Mouse (Mus musculus): ENCODE data around the gene Tns1. TPM values are rescaled to one million over a fixed set of nuclear protein-coding genes. Genes with fewer than 3 reads are reported as not detected.

Gene Tns1
- total RNA-seq, 2 experiments from 2014 or later = 49.6 to 52.2 TPM

GRCm38 (mm10) chr1:74066061-74066460 is 58.2 kb downstream of the Tns1 start:
- no peak for DNase-seq (ENCODE audit: low spot score in 2 of 2)

GRCm38 (mm10) chr1:74060046-74060445 is 64.2 kb downstream of the Tns1 start:
- DNase-seq (ENCODE audit: low spot score in 2 of 2) = no peak

DNA sequence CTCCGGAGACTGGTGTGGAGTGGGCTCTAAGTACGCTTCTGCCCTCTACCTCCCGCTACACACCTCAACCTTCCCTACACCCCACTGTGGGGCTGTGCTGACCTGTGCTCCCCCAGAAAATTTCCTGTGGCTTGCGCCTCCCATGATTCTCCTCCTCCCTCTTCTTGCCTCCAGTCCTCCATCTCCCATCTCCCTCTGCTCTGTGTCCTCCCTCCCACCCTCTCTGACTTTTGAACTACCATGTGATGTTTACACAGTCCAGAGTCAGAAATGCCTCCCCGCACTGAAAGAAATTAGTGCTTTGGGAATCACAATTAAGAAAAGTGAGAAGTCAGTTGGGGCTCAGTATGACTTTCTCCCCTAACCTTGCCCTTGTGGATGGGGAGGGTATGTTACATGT is 64.7 kb downstream of the Tns1 start:
- no peak for DNase-seq (ENCODE audit: low spot score in 2 of 2)

GRCm38 (mm10) chr1:74058771-74059170 is 65.5 kb downstream of the Tns1 start:
- DNase-seq (ENCODE audit: low spot score in 2 of 2) = no peak

DNA sequence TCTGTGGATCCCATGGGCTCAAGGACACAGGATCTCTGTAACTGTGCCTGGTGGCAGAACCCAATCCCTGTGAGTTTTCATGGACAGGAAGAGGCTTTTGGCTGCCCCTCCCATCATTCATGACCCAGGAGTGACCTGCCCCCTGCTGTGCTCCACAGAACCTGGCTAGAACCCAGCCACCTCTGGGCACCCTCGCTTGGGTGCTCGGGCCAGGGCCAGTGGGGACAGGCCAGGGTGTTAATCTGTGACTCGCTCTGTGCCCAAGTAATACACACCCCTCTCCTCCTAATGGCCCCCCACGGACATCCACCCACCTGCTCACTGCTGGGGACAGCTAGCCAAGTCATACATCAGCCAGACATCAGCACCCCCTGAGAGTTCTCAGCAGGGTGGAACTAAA is 65.9 kb downstream of the Tns1 start:
- no peak for DNase-seq (ENCODE audit: low spot score in 2 of 2)

DNA sequence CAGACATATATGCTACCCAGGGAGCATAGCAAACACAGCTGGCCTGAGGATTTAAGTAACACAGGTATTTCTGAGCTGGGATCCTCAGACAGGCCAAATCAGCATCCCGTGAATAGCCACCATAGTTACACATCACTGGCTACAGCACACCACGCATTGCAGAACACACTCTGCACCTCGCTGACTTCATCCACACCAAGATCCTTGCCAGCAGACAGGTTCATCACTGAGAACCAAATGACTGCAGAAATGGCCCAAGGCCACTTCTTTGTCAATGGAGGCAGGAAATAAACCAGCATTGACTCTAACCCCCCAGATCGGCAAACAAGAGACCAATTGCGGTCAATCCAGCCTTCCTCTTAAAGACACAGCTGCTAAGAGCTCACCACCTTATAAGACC is 66.7 kb downstream of the Tns1 start:
- no peak for DNase-seq (ENCODE audit: low spot score in 2 of 2)

GRCm38 (mm10) chr1:74055552-74055951 is 68.7 kb downstream of the Tns1 start:
- DNase-seq (ENCODE audit: low spot score in 2 of 2) = no peak

- no peak for DNase-seq (ENCODE audit: low spot score in 2 of 2)
Measured at GRCm38 (mm10) chr1:74054471-74054870, 69.8 kb downstream of the Tns1 start.

GRCm38 (mm10) chr1:74054007-74054406 is 70.2 kb downstream of the Tns1 start:
- no peak for DNase-seq (ENCODE audit: low spot score in 2 of 2)

DNA sequence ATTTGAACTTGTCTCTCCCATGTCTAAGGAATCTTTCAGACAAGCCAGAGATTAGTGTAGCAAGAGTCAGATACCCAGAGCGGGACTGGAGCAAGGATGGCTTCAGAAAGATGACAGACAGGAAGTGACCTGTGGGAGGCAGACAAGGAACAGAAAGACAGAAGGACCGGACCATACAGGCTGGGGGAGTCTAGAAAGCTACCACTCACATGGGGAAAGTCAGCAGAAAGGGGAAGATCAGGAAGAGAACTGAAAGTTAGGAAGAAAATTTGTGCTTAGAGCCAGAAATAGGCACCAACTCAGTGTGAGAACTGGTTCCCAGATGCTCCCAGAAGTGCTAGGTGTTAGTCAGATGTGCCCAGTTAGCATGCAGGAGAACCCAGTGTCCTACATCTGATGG is 71.2 kb downstream of the Tns1 start:
- DNase-seq (ENCODE audit: low spot score in 2 of 2) = no peak

DNA sequence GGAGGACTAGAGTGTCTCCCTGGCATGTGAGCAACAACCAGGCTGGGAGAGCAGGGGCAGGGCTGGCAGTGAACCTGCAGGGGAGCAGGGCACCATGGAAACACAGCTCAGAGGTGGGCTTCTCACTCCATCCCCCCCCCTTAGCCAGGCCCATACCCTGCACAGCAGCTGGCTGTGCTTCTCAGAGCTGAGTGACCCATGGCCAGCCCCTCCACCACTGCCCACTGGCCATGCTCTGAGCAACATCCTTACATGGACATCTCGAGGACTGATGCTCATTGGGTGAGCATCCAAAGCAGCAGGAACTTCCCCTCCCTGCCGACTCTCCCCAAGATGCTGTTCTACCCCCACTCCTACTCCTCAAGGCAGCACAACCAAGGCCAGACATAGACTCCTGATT is 72.9 kb downstream of the Tns1 start:
- no peak for DNase-seq (ENCODE audit: low spot score in 2 of 2)

GRCm38 (mm10) chr1:74049430-74049829 is 74.8 kb downstream of the Tns1 start:
- no peak for DNase-seq (ENCODE audit: low spot score in 2 of 2)

GRCm38 (mm10) chr1:74047722-74048121 is 76.5 kb downstream of the Tns1 start:
- DNase-seq (ENCODE audit: low spot score in 2 of 2) = no peak

DNA sequence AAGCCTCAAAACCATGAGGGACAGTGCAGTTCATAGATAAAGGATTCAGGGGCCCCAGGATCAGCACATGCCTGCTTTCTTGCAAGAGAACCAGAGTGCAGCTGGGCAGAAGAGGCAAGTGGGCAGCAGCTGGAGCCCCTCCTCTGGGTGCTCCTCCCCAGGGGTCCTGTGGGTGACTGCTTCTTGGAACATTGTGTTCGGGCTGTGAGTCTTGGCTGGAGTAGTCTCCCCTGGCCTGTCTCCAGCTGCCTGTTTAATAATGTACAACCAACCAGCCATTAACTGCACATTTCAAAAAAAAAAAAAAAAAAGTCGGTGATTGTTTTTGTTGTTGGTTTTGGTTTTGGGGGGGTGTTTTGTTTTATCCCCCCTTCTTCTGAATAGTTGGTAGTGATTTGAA is 76.9 kb downstream of the Tns1 start:
- no peak for DNase-seq (ENCODE audit: low spot score in 2 of 2)

DNA sequence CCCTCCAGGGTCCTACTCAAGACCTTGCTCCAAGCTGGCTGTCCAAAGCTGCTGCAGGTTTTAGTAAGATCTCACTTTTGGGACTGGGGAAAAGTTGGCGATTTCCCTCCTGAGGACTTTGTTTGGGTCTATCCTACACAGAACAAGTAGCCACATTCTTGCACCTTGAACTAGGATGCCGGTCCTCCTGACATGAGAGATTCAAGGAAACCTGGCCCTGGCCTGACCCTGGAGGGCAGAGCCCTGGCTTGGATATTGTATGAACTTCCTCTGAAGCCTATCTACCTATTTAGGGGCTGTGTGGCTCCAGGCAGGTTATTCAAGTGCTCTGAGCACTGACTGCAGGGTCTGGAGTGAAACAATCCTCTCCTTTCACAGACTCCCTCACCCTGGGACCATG is 79.2 kb downstream of the Tns1 start:
- no peak for DNase-seq (ENCODE audit: low spot score in 2 of 2)

DNA sequence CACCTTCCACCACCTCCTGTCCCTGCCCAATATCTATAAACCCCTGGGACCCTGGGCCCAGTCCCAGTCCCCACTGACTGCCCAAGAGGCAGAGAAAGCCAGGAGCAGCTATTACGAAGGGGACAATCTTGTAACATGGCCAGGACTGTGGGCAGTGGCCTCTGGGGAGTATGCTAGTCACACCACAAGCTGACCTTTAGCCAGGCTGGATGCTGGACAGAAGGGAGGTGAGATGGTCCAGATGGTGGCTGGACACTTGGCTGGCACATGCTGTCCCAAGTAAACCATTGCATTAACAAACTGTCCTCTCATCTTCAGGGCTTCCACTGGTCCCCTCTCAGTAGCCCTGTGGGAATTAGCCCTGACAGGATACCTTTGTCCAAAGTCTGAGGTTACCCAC is 79.8 kb downstream of the Tns1 start:
- no peak for DNase-seq (ENCODE audit: low spot score in 2 of 2)

- no peak for DNase-seq (ENCODE audit: low spot score in 2 of 2)
Measured at GRCm38 (mm10) chr1:74043584-74044105, 80.6 kb downstream of the Tns1 start.

- no peak for DNase-seq (ENCODE audit: low spot score in 2 of 2)
Measured at GRCm38 (mm10) chr1:74042711-74043467, 81.4 kb downstream of the Tns1 start.

GRCm38 (mm10) chr1:74041692-74042091 is 82.6 kb downstream of the Tns1 start:
- DNase-seq (ENCODE audit: low spot score in 2 of 2) = no peak

DNA sequence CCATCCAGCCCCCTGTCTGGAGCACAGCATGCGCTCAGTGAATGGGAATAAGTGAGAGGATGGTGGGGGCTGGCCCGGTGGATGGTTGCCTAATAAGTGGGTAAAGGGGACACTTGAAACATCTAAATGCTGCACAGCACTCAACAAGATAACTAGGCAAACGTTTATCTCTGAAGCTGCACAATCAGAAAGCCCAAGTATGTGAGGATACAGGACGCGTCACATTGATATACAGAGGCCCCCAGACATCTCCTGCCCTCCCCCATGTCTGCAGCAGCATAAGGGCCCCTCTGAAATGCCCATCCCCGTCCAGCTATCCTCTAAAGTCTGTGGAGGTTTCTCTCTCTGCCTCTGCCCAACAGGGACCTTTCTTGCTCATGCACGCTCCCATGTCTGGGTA is 83.1 kb downstream of the Tns1 start:
- no peak for DNase-seq (ENCODE audit: low spot score in 2 of 2)

- DNase-seq (ENCODE audit: low spot score in 2 of 2) = no peak
Measured at GRCm38 (mm10) chr1:74036560-74037390, 87.5 kb downstream of the Tns1 start.

- no peak for DNase-seq (ENCODE audit: low spot score in 2 of 2)
Measured at GRCm38 (mm10) chr1:74035912-74036489, 88.2 kb downstream of the Tns1 start.

Data from layer of hippocampus, postnatal 14 days (tissue).